Mouse (Mus musculus) lung, embryonic 15.5 days (tissue): ENCODE data around the gene A530032D15Rik. TPM values are rescaled to one million over a fixed set of nuclear protein-coding genes. Genes with fewer than 3 reads are reported as not detected.
"Not testable (repeated sequence)": the region's sequence is repeated elsewhere in the genome, so short reads cannot be mapped to it uniquely, and the experiment has no call there.

Experiments used
- ATAC-seq: fragments of 200-750 bp; cut with Nextera tagmentation; 2 replicates; pipeline ENCODE4 v1.8.0; 2017; ENCODE audit warnings: moderate number of reproducible peaks, borderline replicate concordance; ENCODE audit not compliant: low FRiP score, low TSS enrichment; ENCODE audit errors: extremely low read depth
- H3K27ac ChIP-seq: fragments of 300-500 bp; sonication (generic); 2 replicates; pipeline ENCODE4 v1.5.1; 2015; ENCODE audit warnings: moderate library complexity, mild to moderate bottlenecking, inconsistent platforms
- H3K27me3 ChIP-seq: fragments of 300-500 bp; sonication (generic); 2 replicates; pipeline ENCODE4 v1.6.1; 2015; ENCODE audit warnings: inconsistent platforms
- H3K36me3 ChIP-seq: fragments of 300-500 bp; sonication (generic); 2 replicates; pipeline ENCODE4 v1.6.1; 2015; ENCODE audit warnings: inconsistent platforms
- H3K4me1 ChIP-seq: fragments of 300-500 bp; sonication (generic); 2 replicates; pipeline ENCODE4 v1.6.1; 2015; ENCODE audit warnings: inconsistent platforms
- H3K4me2 ChIP-seq: fragments of 300-500 bp; sonication (generic); 2 replicates; pipeline ENCODE4 v1.6.1; 2015; ENCODE audit warnings: inconsistent platforms, mild to moderate bottlenecking, moderate library complexity
- H3K4me3 ChIP-seq: fragments of 300-500 bp; sonication (generic); 2 replicates; pipeline ENCODE4 v1.5.1; 2015; ENCODE audit warnings: mild to moderate bottlenecking, inconsistent platforms
- H3K9ac ChIP-seq: fragments of 300-500 bp; sonication (generic); 2 replicates; pipeline ENCODE4 v1.6.1; 2015; ENCODE audit warnings: inconsistent platforms
- H3K9me3 ChIP-seq: fragments of 300-500 bp; sonication (generic); 2 replicates; pipeline ENCODE4 v1.6.1; 2016; ENCODE audit warnings: inconsistent platforms
- WGBS: fragments of 180-500 bp; shearing (Covaris S2); methylation state at CpG from one replicate; pipeline ENCODE4 v1.1.7; 2015; 5-methylcytosine and 5-hydroxymethylcytosine counted together
- polyA plus RNA-seq: library from polyadenylated mRNA; unstranded; fragments of >200 nt; fragmentation: Nextera tagmentation; extraction: Ambion mirVana; gene quantifications from 2 replicates; pipeline ENCODE4 v1.2.1, GENCODE M21; 2015

A530032D15Rik gene
- polyA plus RNA-seq, result not detected in 2 replicates

DNA sequence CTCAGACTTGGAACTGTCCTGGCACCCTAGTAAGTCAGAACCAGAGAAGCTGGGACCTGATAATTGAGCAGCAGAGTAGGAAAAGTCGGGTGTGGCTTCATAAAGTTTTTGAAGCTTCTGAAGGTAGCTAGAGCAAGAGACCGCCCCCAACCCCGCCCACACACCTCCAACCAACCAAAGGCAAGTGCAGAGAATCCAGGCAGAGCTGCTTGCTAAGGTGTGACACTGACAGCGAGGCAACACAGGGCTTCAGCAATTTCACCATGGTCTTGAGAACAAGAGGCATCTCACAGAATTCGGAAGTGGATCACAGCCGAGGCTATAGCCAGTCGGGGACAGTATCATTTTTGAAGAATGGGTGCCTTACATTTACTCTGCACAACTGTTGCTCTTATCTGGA is at the start of gene A530032D15Rik:
TSS of gene A530032D15Rik (minus strand) at position 101 of the 400 bp plus-strand sequence.
- not testable (repeated sequence) for H3K4me3 ChIP-seq, H3K27ac ChIP-seq, ATAC-seq, H3K9ac ChIP-seq, H3K9me3 ChIP-seq, H3K4me1 ChIP-seq, H3K36me3 ChIP-seq, H3K27me3 ChIP-seq, H3K4me2 ChIP-seq
- WGBS, result 68% methylated on average over 2 of the region's 7 CpGs

DNA sequence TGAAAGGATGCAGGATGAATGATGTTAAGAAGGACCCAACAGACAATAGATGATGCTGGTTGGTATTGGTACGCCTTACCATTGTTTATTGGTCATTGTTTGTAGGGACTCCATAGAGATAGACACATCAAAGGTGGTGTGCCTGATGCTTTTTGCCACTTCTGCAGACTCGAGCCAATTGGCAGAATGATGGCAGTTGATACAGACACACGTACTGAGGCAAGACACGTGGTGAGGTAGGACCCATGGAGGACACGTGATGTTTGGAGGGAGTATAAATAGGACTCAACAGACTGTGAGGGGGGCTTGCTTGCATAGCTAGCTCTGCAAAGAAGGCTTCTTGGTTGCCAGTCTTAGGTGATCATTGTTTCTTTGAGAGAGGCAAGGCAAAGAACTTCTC is 45.5 kb upstream of the A530032D15Rik start:
- ATAC-seq, H3K9me3 ChIP-seq, H3K36me3 ChIP-seq, H3K27me3 ChIP-seq, H3K27ac ChIP-seq, H3K4me1 ChIP-seq, H3K4me3 ChIP-seq, H3K4me2 ChIP-seq, H3K9ac ChIP-seq: not testable (repeated sequence)
- WGBS, result 71% methylated on average over 4 of the region's 5 CpGs

DNA sequence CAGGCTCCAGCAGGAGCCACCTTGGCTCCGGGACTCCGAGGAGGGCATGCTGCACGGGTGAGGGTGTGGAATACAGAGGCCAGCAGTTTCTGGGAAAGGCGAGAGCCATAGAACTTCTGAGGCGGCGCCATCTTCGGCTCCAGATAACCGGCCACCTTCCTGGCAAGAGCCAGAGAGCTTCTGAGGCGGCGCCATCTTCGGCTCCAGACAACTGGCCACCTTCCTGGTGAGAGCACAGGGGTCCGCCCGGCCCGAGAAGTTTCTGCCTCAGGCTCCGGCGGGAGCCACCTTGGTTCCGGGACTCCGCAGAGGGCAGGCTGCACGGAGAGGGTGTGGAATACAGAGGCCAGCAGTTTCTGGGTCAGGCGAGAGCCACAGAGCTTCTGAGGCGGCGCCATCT is 24.0 kb upstream of the A530032D15Rik start:
- H3K36me3 ChIP-seq, H3K4me1 ChIP-seq, H3K4me2 ChIP-seq, H3K9me3 ChIP-seq, H3K9ac ChIP-seq, H3K4me3 ChIP-seq, H3K27ac ChIP-seq, ATAC-seq, H3K27me3 ChIP-seq: not testable (repeated sequence)
- 90% methylated on average over 22 of the region's 22 CpGs for WGBS

DNA sequence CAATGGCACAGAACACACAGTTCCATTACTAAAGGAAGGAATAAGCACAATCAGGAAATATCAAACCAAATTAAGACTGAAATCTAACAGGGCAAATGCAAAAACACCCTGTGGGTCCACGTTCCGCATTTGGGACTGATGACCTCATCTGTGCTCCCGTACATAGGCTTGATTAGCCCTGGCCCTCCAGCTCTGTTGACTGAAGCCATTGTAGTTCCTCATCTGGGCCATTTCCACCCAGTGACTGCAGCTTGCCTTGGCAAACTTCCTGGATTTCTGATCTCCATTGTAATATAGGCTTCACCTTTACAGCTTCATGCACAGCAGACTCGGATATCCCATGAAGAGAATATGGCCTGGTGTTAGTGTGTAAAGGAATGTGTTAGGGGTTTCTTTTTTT is 12.2 kb upstream of the A530032D15Rik start:
- H3K36me3 ChIP-seq, ATAC-seq, H3K9me3 ChIP-seq, H3K9ac ChIP-seq, H3K4me1 ChIP-seq, H3K27ac ChIP-seq, H3K4me2 ChIP-seq, H3K27me3 ChIP-seq, H3K4me3 ChIP-seq: not testable (repeated sequence)
- WGBS, result 86% methylated on average over 4 of the region's 4 CpGs

DNA sequence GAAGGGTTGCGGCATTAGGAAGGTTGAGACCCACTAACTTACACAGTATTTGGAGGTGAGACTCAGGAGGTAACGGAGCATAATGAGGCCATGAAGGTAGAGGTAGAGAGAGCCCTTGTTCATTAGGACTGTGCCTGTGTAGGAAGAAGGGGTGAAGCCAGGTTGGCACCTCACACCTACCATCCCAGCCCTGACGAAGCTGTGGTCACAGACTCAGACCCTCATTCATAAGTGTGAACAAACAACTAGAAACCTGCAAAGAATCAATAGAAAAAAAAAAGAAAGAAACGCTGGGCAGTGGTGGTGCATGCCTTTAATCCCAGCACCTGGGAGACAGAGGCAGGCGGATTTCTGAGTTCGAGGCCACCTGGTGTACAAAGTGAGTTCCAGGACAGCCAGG is 8.7 kb upstream of the A530032D15Rik start:
- H3K27ac ChIP-seq, ATAC-seq, H3K4me3 ChIP-seq, H3K4me1 ChIP-seq, H3K9me3 ChIP-seq, H3K27me3 ChIP-seq, H3K9ac ChIP-seq, H3K4me2 ChIP-seq, H3K36me3 ChIP-seq: not testable (repeated sequence)
- WGBS, result 68% methylated on average over 5 of the region's 6 CpGs

DNA sequence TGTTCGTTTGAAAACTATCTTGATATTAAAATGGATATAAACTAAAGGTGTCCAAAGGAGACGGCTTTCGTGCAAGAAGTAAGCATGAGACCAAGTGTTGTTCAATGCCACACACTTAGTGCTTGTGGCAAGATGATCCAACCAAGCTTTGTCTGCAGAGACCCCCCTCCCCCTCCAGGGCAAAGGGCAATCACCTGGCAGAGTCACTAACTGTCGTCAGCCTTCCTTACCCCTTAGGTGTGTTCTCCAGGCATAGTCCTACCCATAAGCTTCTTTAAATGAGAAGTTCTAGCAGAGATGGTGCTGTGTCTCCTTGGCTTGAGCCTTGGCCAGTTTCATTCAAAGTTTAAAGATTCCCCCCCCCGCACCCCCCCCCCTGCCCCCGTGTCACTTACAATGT is 7.9 kb upstream of the A530032D15Rik start:
- not testable (repeated sequence) for ATAC-seq, H3K4me2 ChIP-seq, H3K36me3 ChIP-seq, H3K9me3 ChIP-seq, H3K4me1 ChIP-seq, H3K9ac ChIP-seq, H3K27ac ChIP-seq, H3K27me3 ChIP-seq, H3K4me3 ChIP-seq
- 48% methylated on average over 4 of the region's 6 CpGs for WGBS

DNA sequence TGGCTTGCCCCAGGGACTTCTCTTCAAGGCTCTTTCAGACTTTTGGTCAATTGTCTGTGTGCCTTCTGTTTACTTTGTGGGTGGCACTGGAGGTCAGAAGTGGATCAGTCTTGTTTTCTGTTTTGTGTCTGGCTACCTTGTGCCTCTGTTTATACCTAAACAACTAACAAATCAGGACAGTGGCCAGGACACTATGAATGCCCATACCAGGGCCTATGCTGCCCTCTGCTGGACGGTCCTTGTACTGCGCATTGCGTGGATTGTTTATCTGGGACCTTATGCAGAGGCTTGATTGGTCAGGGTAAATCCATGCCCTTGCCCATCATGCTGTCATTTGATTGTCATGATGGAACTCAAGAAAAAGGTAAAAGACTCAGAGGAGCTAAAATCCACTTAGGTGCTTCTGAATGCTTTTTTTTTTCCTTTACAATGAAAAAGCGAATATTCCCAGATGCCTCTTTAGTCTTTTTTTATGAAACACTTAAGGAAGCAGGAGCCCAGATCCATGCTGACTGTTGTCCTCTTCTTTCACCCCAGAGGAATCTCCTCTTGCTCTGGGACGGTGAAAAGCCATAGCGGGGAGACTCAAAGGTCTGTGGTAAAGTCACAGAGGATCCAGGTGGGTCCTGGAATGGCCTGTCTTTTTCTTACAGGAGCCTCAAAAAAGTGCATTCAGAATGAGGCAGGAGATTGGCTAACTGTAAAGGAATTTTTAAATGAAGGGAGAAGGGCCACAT is 5.2 kb upstream of the A530032D15Rik start:
- H3K36me3 ChIP-seq, H3K27me3 ChIP-seq, ATAC-seq, H3K27ac ChIP-seq, H3K4me3 ChIP-seq, H3K4me1 ChIP-seq, H3K9me3 ChIP-seq, H3K4me2 ChIP-seq, H3K9ac ChIP-seq: not testable (repeated sequence)
- WGBS, result 57% methylated on average over 6 of the region's 6 CpGs

DNA sequence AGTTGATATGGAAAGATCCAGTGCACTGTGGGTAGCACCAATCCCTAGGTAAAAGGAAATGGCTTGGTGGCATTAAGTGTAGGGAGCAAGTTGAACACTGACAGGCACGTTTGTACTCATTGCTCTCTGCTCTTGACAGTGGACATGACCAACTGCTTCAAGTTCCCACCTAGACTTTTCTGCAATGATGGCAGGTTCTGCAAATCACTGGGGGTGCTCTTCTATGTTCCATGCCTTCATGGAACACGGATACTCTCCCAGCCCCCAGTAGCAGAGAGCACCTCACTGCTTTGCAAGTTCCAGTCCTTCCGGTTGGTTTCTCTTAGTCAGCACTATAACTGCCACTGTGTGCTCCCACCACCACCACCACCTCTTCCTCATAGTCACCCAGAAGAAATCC is 4.4 kb upstream of the A530032D15Rik start:
- not testable (repeated sequence) for H3K27me3 ChIP-seq, H3K9ac ChIP-seq, H3K36me3 ChIP-seq, H3K9me3 ChIP-seq, H3K4me1 ChIP-seq, H3K4me3 ChIP-seq, H3K4me2 ChIP-seq, H3K27ac ChIP-seq
- 79% methylated on average over 3 of the region's 3 CpGs for WGBS
- peak; percentile 42; the same call in 1 of the 2 replicates for ATAC-seq

DNA sequence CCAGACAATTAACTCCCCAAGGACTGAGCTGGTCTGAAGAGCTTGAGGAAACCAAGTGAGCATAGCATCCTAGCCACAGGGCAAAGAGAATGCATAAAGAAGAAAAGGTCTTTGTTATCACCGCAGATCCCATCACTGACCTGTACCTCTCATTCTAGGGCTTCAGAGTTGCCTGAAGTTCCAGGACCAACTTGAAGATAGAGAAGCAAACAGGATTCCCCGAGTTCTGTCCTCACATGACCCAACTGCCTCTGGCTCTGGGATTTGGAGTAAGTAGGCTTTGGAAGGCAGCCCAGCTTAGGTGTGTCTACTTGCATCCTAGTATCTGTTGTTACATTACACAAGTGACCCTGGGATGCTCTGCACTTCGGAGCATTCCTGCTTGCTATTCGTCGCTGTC is 3.2 kb upstream of the A530032D15Rik start:
- WGBS, result 63% methylated on average over 2 of the region's 5 CpGs
- H3K27ac ChIP-seq, H3K36me3 ChIP-seq, H3K9ac ChIP-seq, H3K9me3 ChIP-seq, H3K4me3 ChIP-seq, H3K4me2 ChIP-seq, H3K27me3 ChIP-seq, ATAC-seq, H3K4me1 ChIP-seq: not testable (repeated sequence)

DNA sequence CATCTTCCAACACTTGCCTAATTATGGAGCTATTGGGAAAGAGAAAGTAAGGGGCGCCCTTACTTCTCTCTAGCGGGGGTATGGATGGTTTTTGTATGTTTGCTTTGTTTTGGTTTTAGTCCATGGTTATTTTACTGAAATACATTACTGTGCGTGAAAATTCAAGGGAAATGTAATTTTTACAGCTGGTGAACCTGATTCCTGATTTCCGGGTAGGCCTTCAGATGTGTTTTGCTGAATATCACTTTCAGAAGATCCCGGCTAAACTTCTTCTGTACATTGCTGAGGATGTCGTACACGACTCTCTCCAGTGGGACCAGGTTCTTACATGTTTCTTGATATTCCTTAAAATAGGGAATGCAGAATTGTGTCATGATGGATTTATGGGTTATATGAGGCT is 2.6 kb upstream of the A530032D15Rik start:
- 82% methylated on average over 7 of the region's 7 CpGs for WGBS
- not testable (repeated sequence) for H3K27me3 ChIP-seq, H3K36me3 ChIP-seq, H3K4me2 ChIP-seq, ATAC-seq, H3K4me3 ChIP-seq, H3K9ac ChIP-seq, H3K9me3 ChIP-seq, H3K27ac ChIP-seq, H3K4me1 ChIP-seq

DNA sequence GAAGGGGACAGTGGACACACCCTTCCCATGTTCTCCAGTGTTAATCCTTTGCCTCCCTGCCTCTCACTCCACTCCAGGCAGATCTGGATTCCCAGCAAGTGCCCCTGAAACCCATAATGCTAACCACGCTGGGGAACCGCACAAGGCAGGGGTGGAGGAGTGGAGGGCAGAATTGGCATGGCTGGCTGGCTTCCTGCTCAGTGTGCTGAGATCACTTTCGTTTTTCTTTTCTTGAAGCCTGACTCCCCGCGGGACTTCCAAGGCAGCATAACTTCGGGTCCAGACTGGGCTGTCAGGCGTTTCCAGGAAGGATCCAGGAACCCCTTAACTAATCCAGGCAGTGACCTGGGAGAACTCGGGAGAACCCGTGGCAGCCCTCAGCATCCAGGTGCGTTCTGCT is 1.9 kb upstream of the A530032D15Rik start:
- ATAC-seq, H3K36me3 ChIP-seq, H3K9ac ChIP-seq, H3K27me3 ChIP-seq, H3K4me3 ChIP-seq, H3K27ac ChIP-seq, H3K4me1 ChIP-seq, H3K4me2 ChIP-seq, H3K9me3 ChIP-seq: not testable (repeated sequence)
- 63% methylated on average over 10 of the region's 10 CpGs for WGBS

DNA sequence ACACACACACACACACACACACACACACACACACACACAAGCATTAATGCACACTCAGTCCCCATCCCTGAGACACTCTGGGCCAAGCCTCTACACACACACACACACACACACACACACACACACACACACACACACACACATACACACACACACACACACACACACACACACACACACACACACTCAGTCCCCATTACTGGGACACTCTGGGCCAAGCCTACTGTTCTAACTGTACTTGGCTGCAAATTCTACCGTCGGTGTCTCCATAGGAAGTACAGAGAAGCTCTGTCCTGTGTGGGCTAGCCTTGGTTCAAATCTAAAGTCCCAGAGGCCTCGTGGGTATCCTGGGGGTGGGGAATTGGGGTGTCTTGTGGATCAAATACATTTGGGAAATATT is 1.2 kb upstream of the A530032D15Rik start:
- H3K9me3 ChIP-seq, H3K27ac ChIP-seq, H3K36me3 ChIP-seq, H3K27me3 ChIP-seq, H3K4me3 ChIP-seq, H3K4me2 ChIP-seq, H3K4me1 ChIP-seq, H3K9ac ChIP-seq, ATAC-seq: not testable (repeated sequence)
- 83% methylated on average over 3 of the region's 3 CpGs for WGBS

DNA sequence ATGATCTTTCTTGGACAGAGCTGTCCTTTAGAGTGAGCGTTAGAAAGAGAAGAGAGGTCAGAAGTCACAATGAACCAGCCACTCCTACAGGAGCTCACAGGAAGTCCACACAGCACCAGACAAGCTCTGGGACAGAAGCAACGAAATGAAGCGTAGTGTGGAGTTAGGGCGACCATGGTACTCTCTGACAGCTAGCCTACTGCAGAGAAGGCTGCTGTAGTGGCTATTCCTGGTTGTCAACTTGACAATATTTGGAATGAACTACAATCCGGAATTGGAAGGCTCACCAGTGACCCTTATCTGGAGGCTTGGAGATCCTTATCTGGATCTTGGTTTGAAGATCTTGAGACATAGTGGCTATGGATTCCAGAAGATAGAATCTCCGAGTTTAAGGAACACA is 3.6 kb downstream of the A530032D15Rik start:
- WGBS, result 60% methylated on average over 5 of the region's 6 CpGs
- H3K4me3 ChIP-seq, H3K36me3 ChIP-seq, ATAC-seq, H3K27ac ChIP-seq, H3K4me2 ChIP-seq, H3K4me1 ChIP-seq, H3K9ac ChIP-seq, H3K9me3 ChIP-seq, H3K27me3 ChIP-seq: not testable (repeated sequence)
